Mouse (Mus musculus) megakaryocyte, adult 5-6 weeks (primary cell): ENCODE measurements at regions not wholly inside any gene's neighbourhood (a gene's known extent, or its start where the extent isn't known, plus 50 kb on each side); places are given as distances from the start of the nearest gene placed in this dataset.

Experiments
- ATAC-seq: 2 replicates; pipeline ENCODE4 v1.8.0; 2016; ENCODE audit warnings: mild to moderate bottlenecking, inconsistent platforms; ENCODE audit not compliant: poor library complexity, severe bottlenecking

DNA sequence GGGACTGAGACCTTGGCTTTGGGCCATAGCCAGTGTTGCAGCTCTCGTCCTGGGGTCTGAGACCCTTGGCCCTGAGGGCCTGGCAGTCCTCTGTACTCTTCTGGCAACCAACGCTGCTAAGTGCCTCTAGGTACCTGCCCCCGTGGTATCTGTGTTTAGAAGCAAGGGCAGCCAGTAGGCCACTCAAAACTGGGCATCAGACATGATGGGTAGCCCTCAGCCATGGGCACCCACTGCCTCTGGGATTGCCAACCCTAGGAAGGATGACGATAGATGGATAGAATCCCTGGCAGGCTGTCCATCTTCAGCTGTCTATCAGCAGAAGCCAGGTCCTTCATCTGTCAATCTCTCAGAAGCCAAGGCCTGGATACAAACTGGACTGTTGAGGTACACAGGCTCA is 234.9 kb downstream of the Rybp start:
- no peak for ATAC-seq

DNA sequence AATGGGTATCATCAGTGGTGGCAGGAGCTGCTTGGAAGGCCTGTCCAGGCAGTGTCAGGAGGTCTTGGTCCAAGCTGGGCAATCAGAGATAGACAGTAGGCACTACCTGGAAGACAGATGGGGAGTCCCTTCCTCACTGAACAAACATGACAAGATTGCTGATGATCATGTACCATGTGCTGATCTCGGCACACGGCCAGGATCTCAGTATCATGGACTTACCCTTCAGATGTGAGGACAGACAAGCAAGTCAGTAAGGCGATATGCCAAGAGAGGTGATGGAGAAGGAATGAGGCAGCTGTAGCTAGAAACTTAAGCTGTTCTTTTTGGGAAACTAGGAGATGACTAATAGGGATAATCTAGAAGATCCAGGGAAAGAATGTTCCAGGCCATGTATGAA is 238.2 kb downstream of the Rybp start:
- no peak for ATAC-seq

DNA sequence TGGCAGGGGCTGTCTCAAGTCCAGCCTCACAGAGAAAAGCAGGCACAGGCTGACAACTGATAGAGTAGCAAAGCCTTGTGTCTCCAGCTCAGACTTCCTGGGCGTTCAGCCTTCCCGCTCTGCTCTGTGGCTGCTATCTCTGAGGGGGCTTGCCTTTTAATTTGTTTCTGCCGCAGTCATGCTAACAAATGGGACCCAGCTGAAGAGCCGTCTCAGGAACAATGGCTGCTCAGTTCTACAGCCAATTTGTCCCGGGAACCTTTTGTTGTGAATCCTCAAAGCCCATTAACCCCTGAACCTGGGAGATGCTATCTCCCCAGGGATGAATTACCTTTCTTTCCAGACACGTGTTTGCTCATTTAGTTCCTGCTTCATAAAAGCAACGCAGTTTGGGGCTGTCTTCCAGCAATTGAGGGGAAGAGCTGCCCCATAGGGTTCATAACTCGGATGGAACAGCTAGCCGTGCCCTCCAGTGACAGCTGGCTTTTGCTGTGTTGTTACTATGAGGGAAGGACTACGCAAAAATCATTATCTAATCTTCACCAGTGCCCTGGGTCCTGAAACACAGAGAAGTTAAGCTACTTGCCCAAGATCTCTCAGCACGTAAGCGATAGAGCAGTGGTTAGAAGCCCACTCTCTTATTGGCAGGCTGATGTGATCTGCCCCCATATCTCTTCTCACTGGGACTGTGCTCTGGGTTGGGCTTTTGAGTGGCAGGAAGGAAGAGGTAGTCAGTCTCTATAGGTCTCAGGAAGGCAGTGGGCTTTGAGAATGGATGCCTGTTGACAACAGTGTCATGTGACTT is 240.9 kb downstream of the Rybp start:
- no peak for ATAC-seq

DNA sequence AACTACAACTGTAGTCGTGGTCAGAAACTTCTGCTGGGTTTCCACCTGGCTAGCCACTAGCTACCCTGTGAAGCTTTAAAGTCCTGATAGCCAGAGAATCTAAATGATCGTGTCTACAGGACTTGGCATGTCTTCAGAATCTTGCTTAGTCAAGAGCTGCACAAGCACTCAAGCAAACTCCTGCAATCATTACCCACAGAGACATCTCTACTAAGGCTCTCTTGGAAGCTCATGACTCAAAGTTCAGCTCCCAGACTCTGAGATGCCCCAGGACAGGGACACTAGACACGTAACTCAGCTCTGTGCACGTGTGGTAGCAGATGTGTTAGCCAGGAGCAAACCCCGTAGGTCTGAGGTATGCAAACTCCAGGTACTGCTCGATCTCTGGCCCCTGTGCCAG is 242.2 kb downstream of the Rybp start:
- ATAC-seq, result no peak

DNA sequence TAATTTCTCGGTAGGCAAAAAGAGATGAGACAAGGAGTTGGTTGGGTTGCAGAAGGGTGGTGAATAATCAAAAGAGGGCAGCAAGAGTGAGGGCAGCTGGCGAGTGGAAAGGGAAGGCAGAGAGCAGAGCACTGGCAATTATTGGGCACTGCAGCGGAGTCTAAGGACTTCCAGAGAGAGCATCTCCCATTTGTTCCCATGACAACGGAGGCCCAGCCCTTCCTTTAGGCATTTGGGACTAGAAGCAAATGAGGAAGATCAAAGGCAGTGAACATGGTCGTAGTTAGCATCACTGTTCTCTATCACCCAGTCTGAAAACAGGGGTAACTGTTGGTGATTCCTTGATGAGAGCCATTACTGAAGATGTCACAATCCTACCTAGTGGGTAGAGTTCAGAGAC is 246.1 kb downstream of the Rybp start:
- ATAC-seq, result no peak

DNA sequence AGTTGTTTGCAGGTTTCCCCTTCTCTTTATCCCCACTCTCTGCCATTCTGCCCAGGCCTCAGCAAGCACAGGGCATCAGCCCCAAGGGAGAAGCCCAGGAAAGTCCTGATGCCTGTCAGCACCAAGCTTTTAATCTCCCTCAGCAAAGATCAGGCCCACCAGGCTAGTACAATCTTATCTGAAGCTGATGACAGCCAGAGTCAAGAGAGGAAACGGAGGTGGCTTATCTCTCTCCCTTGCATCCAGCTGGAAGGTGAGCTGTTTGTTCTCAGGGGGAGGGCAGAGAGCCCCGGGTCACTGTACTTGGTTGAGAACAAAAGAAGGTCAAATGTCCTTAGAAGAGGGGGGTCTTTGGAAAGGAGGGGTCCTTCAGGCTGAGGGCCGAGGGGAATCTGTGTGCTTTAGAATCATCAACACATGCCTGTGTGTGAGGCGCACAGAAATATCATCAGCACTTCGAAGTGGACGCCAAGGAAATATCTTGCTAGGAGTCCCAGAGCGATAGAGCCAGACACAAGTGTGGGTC is 246.8 kb downstream of the Rybp start:
- no peak for ATAC-seq

DNA sequence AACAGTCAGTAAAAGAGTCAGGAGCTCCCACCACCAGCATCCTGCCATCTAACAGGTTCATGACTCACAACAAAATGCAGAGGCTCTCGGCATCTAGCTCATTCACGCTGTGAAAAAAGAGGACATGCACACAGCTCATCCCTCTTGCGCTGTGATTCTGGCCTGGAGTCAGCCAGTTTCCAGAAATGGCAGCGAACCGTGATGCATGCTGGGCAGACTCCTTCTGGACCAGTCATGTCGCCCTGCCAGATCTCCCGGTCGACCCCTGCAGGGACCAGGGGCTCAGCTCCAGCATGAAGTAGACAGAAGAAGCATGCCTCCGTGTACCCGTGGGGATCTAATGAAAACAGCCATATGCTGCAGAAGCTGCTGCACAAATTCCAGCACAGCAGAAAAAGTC is 254.6 kb downstream of the Rybp start:
- no peak for ATAC-seq

DNA sequence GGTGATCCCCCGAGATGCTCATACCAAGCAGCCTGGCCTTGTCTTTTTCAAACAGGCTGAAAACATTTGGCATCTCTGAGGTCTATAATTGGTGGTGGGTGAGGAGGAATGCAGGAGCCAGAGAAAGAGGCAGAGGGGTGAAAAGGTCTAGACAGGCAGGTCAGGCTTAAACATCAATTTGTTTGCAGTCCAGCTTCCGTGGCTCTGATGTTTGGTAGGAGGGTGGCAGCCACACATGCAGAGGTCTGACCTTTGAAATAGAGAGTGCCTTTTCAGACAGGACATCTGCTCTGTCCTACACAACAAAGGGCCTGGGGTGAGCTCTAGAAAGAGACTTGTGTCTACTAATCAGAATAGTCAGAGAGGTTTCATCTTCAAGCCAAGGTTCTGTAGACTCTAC is 256.8 kb downstream of the Rybp start:
- no peak for ATAC-seq

DNA sequence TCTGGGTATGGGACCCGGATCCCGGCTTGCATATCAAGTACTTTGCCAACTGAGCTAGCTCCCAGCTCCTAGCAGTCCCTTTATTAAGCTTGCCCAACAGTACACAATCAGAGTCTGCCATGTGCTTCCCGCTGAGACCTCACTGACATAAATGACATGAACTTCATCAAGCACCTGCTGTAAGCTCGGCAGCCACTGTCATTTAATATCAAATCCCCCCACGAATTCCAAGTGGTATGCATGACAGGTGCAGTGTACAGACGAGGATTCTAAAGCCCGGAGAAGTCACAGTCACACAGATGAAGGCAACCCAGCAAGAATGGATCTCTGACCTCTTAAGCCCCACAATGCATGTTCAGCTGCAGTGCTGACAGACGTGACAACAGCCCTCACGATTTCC is 257.3 kb downstream of the Rybp start:
- ATAC-seq, result no peak

DNA sequence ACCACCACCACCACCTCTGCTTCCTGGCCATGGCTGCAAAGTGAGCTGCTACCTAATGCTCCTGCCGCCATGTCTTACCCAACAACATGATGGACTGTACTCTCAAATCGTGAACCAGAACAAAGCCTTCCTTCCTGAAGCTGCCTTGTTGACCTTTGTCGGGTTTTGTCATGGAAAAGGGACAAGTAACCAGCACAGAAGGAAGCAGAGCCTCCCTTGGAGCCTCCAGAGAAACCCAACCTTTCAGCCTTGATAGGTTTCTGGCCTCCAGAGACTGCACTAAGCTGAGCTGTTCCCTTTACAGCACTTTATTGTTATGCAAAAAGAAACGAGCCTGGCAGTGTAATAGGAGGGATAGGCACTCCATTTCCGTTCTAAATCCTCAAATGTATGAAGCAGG is 259.8 kb downstream of the Rybp start:
- no peak for ATAC-seq

DNA sequence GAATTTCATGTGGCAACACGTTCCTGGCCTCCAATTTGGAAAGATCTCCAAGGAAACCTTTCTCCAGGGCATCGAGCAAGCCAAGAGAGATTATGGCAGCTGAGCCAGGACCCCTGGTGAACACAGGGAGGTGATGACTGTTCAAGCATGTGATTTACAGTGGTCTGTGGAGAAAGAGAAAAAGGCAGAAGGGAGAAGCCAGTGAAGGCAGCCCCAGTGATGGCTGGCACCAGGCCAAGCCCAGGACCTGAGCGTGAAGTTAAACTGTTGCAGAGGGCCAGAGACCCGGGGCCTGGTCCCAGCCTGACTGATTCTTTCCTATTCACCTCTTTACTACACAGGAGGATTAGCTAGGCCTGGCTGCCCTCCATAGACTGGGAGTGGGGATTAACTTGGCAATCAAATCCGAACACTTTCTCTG is 261.7 kb downstream of the Rybp start:
- ATAC-seq, result no peak

DNA sequence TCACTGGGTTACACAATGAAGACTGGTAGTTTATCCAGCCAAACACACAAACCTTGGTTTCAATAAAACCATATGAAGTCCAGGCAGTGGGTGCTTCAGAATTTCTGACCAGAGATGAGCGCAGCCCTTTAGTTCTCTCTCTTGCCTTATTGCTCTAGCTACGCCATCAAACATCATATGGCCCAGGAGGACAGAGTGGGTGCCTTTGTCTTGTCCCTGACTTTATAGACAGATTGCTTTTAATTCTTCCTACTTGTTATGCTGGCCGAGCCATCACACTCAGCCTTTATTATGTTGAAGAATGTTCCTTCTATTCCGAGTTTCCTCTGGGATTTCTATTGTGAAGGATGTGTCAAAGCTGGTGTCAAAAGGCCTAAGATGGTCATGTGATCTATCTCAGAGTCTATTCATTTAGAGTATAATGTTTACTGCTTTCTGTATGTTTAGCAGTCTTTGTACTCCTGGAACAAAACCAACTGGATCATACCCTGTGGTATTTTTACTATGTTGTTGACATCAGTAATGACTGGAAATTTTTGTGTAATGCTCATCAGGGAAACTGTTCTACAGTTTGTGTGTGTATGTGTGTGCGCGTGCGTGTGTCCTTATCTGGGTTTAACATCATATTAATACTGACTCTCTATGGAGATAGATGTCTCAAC is 263.7 kb downstream of the Rybp start:
- ATAC-seq, result no peak

DNA sequence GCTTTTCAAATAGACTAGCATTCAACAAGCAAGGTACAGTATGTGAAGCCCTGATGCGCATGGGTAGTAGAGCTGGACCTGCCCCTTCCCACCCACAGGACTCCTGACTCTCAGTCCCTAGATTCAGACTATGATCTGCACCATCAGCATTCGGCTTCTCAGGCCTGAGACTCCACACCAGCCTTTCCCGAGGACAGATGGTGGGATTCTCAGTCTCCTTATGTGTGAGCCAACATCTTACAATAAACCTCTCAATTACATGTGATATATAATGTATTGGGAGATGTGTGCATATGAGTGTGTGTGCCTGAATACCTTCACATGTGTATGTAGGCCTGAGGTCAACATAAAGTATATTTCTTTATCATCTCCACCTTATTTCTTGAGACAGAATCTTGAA is 268.3 kb downstream of the Rybp start:
- no peak for ATAC-seq

DNA sequence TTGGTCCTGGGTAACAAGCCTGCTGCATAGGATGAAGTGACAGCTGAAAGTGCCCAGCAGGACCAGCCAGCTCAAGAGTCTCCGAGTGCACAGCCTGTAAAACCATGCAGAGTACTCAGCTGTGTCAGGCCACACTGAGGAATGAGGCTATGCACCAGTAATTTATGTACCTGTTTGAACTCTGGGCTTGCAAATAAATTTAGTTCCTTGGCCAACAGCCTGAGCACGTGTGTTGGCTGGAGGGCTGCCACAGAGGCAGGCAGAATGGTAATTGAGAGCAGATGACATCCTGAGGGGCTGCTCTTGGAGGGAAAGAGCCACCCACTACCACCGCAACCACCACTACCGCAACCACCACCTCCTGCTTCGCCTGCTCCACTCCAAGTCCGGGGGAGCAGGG is 273.3 kb downstream of the Rybp start:
- ATAC-seq, result no peak

DNA sequence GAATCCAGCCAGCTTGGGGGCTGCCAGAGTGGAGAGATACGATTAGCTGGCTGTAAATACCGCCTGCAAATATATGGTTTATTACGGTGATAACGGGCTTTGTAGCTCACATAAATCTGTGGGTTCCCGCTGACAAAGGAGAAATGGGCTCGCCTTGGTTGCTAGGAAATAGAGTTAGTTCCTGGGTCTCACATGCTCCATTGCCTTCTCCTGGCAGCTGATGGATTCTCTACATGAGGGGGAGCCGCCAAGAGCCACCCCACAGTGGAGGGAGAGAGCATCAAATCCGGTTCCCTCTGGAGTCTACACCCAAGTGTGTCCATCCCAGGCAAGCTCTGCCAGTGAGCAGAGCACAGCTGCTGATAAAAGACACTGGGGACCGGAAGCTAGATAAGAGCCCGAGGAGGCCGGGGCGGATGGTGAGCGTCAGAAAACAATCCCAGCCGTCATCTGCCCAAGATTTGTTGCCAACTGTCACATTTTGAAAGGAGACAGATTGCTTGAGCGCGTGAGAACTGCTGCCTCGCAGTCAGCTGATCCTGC is 275.7 kb downstream of the Rybp start:
- ATAC-seq, result no peak

DNA sequence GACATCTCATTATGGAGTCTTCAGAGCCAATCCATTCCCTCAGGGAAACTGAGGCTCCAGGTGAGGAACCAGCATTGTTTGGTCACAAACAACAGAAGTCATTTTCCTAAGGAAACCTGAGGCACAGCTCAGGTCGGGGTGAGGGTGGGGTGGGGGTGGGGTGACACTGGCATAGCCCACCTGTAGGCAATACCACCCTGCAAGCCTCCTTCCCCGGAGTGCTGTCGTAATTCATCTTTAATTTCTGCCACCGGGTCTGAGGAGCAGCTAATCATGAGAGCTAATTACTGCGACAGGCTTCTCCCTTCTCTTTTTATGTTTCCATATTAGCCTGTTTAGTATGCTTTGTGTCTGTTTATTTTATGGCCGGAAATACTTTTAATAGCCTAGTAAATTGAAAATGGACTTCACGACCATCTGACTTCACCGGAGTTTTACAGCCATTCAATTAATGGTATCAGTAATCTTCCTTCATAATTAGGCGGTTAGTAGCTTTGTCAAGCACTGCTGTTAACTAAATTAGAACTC is 276.3 kb downstream of the Rybp start:
- no peak for ATAC-seq

DNA sequence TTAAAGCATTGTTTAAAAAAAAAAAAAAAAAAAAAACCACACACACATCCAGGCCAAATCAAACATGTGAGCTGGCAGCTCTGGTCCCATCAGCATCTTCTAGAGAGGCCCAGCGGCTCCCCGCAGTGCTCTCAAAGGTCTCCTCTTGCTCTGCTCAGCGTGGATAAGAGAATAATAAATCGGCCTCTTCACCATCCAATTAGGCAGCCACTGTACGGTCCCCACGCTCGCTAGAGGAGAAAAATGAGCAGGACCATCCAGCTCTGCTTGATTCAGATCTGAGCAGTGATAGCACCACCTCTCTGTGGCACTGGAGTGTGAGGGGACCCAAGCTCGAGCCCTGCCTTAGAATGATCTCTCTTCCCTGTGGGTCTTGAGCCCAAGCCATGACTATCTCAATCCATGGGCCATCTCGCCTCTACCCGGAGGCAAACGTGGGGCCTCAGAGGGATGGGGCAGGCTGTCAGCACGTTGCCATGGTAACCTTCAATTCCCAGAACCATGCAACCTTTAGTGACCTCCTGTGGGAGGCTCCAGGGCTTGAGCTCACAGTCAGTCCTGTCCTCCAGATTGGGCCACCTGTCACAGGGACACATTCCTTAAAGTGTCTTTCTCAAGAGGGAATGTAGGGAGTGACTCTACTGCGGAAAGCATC is 273.6 kb upstream of the Prok2 start:
- no peak for ATAC-seq

DNA sequence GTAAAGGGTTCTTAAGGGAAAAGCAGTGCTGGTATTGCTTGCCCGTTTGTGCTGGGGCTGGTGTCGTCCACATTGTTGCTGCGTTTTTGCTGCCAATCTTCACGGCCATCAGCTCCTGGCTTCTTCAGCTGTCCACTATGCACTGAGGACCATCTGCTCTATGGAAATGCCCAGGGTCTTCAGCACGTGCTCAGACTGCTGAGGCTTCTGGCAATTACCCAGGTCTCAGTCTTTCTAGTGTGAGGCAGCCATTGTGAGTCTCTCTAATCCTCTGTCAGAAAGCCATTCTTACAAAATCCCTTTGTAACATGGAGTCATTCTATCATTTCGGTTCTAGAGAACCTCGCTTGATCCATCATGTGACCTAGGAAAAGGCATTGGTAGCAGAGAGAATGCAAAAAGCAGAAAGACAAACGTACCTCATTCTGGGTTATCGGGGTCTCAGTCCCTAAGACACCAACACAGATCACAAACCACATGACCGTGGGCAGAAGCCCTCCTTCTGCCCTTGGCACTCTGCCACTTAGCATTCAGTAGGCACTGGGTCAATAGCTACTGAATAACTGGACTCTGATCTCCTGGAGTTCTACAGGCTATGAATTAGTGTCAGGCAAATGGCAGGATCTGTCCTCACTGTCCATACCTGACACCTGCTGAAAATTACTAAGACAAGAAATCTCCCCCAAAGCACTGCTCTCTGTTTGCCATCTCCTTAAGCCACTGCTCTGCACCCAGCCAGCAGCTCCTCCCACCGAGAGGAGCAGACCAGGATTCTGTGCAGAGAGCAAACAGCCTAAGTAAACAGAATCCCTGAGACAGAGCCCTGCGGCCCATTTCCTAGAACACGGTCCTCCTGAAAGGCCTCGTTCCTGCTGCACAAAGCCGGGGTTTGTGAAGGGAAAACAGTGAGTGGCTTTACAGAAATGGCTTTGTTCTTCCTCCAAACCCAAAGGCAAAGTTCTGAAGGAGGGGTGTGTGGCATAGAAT is 270.1 kb upstream of the Prok2 start:
- no peak for ATAC-seq

DNA sequence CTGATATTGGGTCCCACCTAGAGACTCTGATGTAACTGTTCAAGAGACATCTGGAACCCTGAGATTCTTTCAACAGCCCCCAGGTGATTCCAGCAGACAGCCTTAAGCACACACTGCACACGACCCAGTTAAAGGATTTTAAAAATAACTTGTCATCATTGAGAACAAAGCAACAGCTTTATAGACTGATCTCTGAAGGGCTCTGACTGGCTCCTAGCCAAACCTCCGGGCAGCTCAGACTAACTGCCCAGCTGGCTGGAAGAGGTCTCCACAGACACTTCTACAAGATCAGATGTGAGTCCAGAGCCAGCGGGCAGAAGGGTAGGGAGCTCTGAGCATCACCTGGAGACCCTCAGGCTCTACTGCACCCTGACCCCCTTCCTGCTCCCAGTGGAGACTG is 267.8 kb upstream of the Prok2 start:
- no peak for ATAC-seq

DNA sequence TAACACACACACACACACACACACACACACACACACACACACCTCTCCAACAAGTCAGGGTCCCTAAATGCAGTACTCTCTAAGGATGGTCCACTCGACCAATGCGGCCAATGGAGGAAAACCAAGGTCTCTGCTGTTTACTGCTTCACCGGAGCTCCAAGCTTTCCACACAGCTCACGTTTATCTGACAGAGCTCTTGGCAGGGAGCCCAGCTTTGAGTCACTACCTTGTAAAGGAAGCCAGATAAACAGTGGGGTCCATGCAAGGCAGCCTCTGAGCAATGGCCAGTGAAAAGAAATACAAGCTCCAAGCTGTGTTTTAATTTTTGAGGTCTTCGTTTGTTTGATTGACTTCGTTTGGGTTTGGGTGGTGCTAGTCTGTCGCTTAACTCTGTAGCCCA is 264.9 kb upstream of the Prok2 start:
- ATAC-seq, result no peak
